ENCODE assay signal across 8 mouse cellular contexts in genomic region chr3:101602511-101603055, GRCm38 (mm10). TPM values are rescaled to one million over a fixed set of nuclear protein-coding genes. Genes with fewer than 3 reads are reported as not detected.
DNase-seq lines count a peak whose midpoint lies in the region; ATAC-seq and TF ChIP-seq lines count a peak whose summit lies in the region.

No protein-coding gene starts in this region.

- H3K4me3 ChIP-seq in lung, embryonic 14.5 days (ENCODE audit: low read depth, low read length), result peak overlapping the region; percentile 94
- H3K4me3 ChIP-seq in forebrain, embryonic 14.5 days (ENCODE audit: low read depth, low read length), result 0 out of 2 replicates have a peak overlapping the region, but pooled peaks have one; percentile 87
- peak overlapping the region; percentile 94 for H3K4me3 ChIP-seq in limb, embryonic 13.5 days
- peak overlapping the region; percentile 91; the same call in 1 of the 2 replicates for H3K4me3 ChIP-seq in olfactory bulb, adult 2 months (ENCODE audit: insufficient read depth, low read depth, low read length)

- H3K9me3 ChIP-seq in lung, embryonic 14.5 days (ENCODE audit: low read depth, low read length), result no peaks in the 10 kb centered on the region
- no peaks in the 10 kb centered on the region for H3K9me3 ChIP-seq in forebrain, embryonic 14.5 days (replicated peaks; ENCODE audit: control insufficient read depth, low read length)
- no peaks in the 10 kb centered on the region for H3K9me3 ChIP-seq in limb, embryonic 13.5 days

- DNase-seq in lung, embryonic 14.5 days, result no peak
- no peak for DNase-seq in lung, postnatal 36 days
- DNase-seq in forebrain, embryonic 14.5 days (ENCODE audit: low spot score), result no peak
- no peak for DNase-seq in gastrocnemius, postnatal 10 days
- no peak for DNase-seq in adrenal gland, adult 2 months
- no peak for DNase-seq in left cerebral cortex, postnatal 14 days (ENCODE audit: low spot score in 2 of 2)

- H3K36me3 ChIP-seq in lung, embryonic 14.5 days (ENCODE audit: insufficient read depth), result 0 out of 2 replicates have a peak, but pooled peaks cover 2% of the 10 kb centered on the region
- no peaks in the 10 kb centered on the region for H3K36me3 ChIP-seq in forebrain, embryonic 14.5 days (ENCODE audit: control insufficient read depth, insufficient read depth, low read length)
- H3K36me3 ChIP-seq in limb, embryonic 13.5 days, result no peaks in the 10 kb centered on the region

- peak overlapping the region; percentile 99; the same call in 1 of the 2 replicates for H3K27ac ChIP-seq in lung, embryonic 14.5 days (ENCODE audit: low read depth)
- H3K27ac ChIP-seq in forebrain, embryonic 14.5 days (ENCODE audit: low read depth, low read length), result no peak overlapping the region
- H3K27ac ChIP-seq in limb, embryonic 13.5 days, result no peak overlapping the region
- no peak overlapping the region for H3K27ac ChIP-seq in olfactory bulb, adult 2 months (ENCODE audit: insufficient read depth, low read depth, low read length)

- WGBS in lung, embryonic 14.5 days, result 57% methylated on average over 4 of the region's 4 CpGs
- WGBS in forebrain, embryonic 14.5 days, result 77% methylated on average over 4 of the region's 4 CpGs
- WGBS in limb, embryonic 13.5 days, result 63% methylated on average over 4 of the region's 4 CpGs
- WGBS in olfactory bulb, adult 2 months, result 67% methylated on average over 4 of the region's 4 CpGs

- TF ChIP-seq CTCF in lung, embryonic 14.5 days (IDR thresholded peaks at IDR 0.05; ENCODE audit: low read depth), result no peak
- no peak for TF ChIP-seq CTCF in olfactory bulb, adult 2 months (IDR thresholded peaks at IDR 0.05; ENCODE audit: insufficient read depth, low read depth, low read length)

- peak overlapping the region; percentile 87 for H3K4me2 ChIP-seq in lung, embryonic 14.5 days
- peak overlapping the region; percentile 81 for H3K4me2 ChIP-seq in forebrain, embryonic 14.5 days (ENCODE audit: low read length)
- H3K4me2 ChIP-seq in limb, embryonic 13.5 days (replicated peaks), result peak overlapping the region; percentile 84

- H3K27me3 ChIP-seq in lung, embryonic 14.5 days (ENCODE audit: insufficient read depth, low read length), result no peaks in the 10 kb centered on the region
- 0 out of 2 replicates have a peak, but pooled peaks cover 4% of the 10 kb centered on the region for H3K27me3 ChIP-seq in forebrain, embryonic 14.5 days (replicated peaks; ENCODE audit: control insufficient read depth, insufficient read depth, low read length)
- H3K27me3 ChIP-seq in limb, embryonic 13.5 days, result no peaks in the 10 kb centered on the region

- ATAC-seq in lung, embryonic 14.5 days (ENCODE audit: insufficient read depth), result no peak
- ATAC-seq in forebrain, embryonic 14.5 days, result no peak
- no peak for ATAC-seq in limb, embryonic 13.5 days (ENCODE audit: low FRiP score, low read depth)

- H3K4me1 ChIP-seq in lung, embryonic 14.5 days (ENCODE audit: insufficient read depth), result peaks cover 43% of the 10 kb centered on the region
- peaks cover 60% of the 10 kb centered on the region for H3K4me1 ChIP-seq in forebrain, embryonic 14.5 days (ENCODE audit: control insufficient read depth, insufficient read depth, low read length)
- peaks cover 74% of the 10 kb centered on the region for H3K4me1 ChIP-seq in limb, embryonic 13.5 days
- peaks cover 20% of the 10 kb centered on the region for H3K4me1 ChIP-seq in olfactory bulb, adult 2 months (ENCODE audit: control insufficient read depth, insufficient read depth, low read length)

- TF ChIP-seq POLR2A in olfactory bulb, adult 2 months (IDR thresholded peaks at IDR 0.05; ENCODE audit: insufficient read depth, low read depth, low read length), result no peak

- intact Hi-C loops in left cerebral cortex, postnatal 14 days (cut with DNase I), result loop anchor here (5.0 kb wide), 1 partner anchor 100 kb away; no protein-coding TSS in a partner anchor

- peak overlapping the region; percentile 95 for H3K9ac ChIP-seq in lung, embryonic 14.5 days
- H3K9ac ChIP-seq in forebrain, embryonic 14.5 days (ENCODE audit: low read length), result no peak overlapping the region
- H3K9ac ChIP-seq in limb, embryonic 13.5 days, result no peak overlapping the region

RNA-seq across cellular contexts. Expression of gene Atp1a1, which starts 1.9 kb away (rescaled TPM):
- 150 and 155 TPM in 2 replicates for polyA plus RNA-seq in lung, embryonic 14.5 days (2014; fragmentation: Nextera tagmentation; extraction: Ambion mirVana)
- 50.8 and 64.9 TPM in 2 replicates for polyA plus RNA-seq in forebrain, embryonic 14.5 days (2014; fragmentation: Nextera tagmentation; extraction: Ambion mirVana)
- polyA plus RNA-seq in limb, embryonic 13.5 days (2015; fragmentation: Nextera tagmentation; extraction: Ambion mirVana), result 59.6 and 63.5 TPM in 2 replicates
- 138 and 333 TPM in 2 replicates for polyA plus RNA-seq in olfactory bulb, adult 2 months (2012; ENCODE audit: insufficient read depth, insufficient read length, low replicate concordance, missing spikeins)
- 10 to 100 TPM; 71.2 to 86.4 TPM for total RNA-seq in gastrocnemius, postnatal 10 days (2021)
- 1,000 to 10,000 TPM in 1 of 2 experiments, 100 to 1,000 TPM in 1; 611 to 1,035 TPM for total RNA-seq in adrenal gland, adult 2 months (2021)
- 301 and 380 TPM in 2 replicates for polyA plus RNA-seq in adrenal gland, adult 2 months (2012; rRNA removed)
- total RNA-seq in left cerebral cortex, postnatal 14 days (2021), result 1,000 to 10,000 TPM; 1,135 to 1,354 TPM
